In genomic region chr17:26441024-26441423, GRCm38 (mm10) we compare ENCODE assay signal across 13 mouse cellular contexts.
"Had no signal": no experiment of that assay in that cellular context is flagged by ENCODE, and none has a peak within 500 bp of the region (broad histone marks: within the 10 kb centered on the region; RNA-seq: fewer than 3 reads in every experiment).

No protein-coding gene starts in this region.

- DNase-seq: lung, adult 18-20 months; lung, embryonic 14.5 days; lung, postnatal 10 days; lung, postnatal 4 days; midbrain, embryonic 14.5 days; retina, postnatal 1 day; right cerebral cortex, adult 18-20 months; right cerebral cortex, postnatal 25 days; right cerebral cortex, postnatal 4 days; spleen, adult 18-20 months; thymus, adult 18-20 months; thymus, postnatal 14 days; thymus, postnatal 36 days had no signal
